Mouse (Mus musculus) urinary bladder, postnatal 36 days (tissue): ENCODE results near the gene Slc32a1.
A peak's percentile ranks its signal among the peaks of the same experiment; 100 is the strongest.

Experiments
- DNase-seq, 2 experiments: peaks; one replicate each; pipeline ENCODE4 v3.0.0; 2022; ENCODE audit warnings: low spot score in 2 of 2, mixed read lengths in 1 of 2

The Slc32a1 gene

DNA sequence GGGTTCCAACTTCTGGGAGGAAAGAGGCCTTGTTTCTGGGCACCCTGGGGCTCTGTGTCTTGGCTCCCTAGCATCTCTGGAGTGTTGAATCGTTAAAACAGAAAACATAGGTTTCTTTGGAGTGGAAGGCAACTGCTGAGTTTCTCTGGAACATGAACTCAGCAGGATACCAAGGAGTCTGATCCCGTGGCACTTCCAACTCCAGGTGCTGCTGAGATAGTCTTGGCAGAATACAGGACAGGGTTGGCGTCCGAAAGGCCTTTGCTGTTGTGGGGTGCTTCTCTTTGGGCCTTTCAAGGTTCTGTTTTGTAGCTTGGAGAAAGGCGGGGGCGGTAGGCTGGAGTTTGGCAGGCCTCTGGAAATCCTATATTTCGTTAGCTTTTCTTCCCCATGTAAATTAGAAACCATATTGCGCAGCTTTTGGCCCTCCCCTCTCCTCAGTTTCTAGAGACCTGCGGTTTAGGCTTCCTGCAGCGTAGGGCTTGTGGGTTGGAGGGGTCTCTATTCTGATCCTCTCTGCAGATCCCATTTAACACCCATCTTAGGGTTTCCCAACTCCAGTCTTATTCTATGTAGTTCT lies 2.2 kb downstream of the Slc32a1 start:
- DNase-seq, result peak in 1 of 2 experiments; percentile 3

DNA sequence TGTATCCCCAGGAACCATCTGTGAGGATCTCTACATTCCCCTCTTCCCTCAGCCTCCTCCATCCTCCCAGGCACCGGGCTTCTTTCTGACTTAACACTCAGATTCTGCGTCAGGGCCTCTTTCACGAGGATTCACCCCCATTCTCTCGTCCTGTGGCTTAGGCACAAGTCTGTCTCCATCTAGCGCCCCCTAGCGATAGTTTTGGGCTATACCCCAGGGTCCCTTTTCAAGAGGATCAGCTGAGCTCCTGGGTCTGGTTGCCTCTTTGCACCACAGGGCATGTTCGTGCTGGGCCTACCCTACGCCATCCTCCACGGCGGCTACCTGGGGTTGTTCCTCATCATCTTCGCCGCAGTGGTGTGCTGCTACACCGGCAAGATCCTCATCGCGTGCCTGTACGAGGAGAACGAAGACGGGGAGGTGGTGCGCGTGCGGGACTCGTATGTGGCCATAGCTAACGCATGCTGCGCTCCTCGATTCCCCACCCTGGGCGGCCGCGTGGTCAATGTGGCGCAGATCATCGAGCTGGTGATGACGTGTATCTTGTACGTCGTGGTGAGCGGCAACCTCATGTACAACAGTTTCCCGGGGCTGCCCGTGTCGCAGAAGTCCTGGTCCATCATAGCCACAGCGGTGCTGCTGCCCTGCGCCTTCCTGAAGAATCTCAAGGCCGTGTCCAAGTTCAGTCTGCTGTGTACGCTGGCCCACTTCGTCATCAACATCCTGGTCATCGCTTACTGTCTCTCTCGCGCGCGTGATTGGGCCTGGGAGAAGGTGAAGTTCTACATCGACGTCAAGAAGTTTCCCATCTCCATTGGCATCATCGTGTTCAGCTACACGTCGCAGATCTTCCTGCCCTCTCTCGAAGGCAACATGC lies 3.2 kb downstream of the Slc32a1 start:
- DNase-seq, result no peak

DNA sequence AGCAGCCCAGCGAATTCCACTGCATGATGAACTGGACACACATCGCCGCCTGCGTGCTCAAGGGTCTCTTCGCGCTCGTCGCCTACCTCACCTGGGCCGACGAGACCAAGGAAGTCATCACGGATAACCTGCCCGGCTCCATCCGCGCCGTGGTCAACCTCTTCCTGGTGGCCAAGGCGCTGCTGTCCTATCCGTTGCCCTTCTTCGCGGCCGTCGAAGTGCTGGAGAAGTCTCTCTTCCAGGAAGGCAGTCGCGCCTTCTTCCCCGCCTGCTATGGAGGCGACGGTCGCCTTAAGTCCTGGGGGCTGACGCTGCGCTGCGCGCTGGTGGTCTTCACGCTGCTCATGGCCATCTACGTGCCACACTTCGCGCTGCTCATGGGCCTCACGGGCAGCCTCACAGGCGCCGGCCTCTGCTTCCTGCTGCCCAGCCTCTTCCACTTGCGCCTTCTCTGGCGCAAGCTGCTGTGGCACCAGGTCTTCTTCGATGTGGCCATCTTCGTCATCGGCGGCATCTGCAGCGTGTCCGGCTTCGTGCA lies 3.9 kb downstream of the Slc32a1 start:
- no peak for DNase-seq

DNA sequence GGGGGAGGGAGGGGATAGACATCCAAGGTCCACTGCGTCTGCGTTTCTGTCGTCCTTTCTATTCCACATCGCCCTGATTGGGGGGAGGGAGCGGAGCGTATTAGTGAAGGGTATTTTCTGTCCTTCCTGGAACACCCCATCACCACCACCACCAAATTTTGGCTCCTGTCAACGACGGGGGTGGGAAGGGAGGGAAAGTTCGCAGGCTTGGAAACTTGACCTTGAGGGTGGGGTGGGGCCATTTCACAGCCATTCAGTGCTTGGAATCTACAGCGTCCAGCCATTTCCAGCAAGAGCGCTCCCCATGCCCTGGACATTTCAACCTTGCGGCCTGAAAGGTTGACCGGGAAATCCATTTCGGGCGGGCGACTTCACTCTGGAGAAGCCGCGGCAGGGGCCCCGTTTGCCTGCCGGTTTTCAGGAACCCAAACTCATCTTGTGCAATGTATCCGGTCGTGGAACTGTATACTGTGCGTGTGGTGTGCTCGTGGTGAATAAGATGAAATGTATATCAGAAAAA lies 4.7 kb downstream of the Slc32a1 start:
- no peak for DNase-seq

DNA sequence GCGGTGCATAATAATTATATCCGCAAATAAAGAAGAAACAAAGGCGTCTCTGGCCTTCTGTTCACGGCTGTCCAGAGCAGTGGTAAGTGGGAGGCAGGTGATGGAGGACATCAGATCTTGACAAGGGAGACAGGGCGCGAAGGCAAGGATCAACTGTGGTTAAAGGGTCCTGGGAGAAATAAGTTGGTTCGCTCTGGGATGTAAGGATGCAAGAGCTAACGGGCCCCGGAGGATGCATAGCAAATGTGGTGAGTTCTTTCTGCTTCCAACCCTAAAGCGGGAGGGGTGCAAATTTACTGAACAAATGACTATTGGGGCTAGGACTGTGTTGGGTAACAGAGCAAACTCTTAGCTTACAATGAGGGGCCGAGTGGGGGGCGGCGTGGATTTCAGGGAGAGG lies 5.1 kb downstream of the Slc32a1 start:
- DNase-seq, result no peak

DNA sequence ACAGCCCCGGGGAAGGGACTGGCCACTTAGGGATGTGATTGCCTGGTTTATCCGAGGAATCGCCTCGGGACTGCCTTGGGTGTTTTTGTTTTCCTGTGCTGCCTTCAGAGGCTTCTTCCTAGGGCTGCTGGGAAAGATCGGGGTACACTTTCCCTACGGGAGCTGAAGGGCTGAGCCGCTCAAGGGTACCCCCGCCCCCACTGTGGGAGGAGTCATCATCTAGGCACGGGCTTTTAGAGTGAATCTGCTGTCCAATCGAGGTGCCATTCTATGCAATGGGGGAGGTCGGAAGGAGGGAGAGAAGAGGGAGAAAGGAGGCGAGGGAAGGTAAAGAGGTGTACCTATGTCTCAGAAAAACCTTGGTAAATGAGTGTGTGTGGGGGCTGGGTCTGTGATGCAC lies 5.7 kb downstream of the Slc32a1 start:
- no peak for DNase-seq

DNA sequence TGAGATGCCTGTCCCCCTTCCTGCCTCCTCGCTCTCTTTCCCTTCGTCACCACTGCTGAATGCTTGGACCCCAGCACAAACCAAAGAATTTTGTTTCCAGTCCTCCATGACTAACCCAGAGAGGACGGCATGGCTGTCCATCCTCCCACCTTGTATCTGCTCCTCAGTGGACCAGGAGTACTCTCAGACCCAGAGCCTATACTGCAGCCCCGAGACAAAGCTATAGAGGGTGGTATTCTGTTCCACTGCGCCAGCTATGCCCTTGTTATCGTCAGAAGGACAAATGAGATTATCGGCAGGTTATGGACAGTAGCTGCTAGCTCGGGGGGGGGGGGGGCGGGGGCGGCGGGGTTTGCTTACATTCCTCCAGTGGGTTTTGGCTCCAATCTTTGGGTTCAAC lies 6.2 kb downstream of the Slc32a1 start:
- no peak for DNase-seq

DNA sequence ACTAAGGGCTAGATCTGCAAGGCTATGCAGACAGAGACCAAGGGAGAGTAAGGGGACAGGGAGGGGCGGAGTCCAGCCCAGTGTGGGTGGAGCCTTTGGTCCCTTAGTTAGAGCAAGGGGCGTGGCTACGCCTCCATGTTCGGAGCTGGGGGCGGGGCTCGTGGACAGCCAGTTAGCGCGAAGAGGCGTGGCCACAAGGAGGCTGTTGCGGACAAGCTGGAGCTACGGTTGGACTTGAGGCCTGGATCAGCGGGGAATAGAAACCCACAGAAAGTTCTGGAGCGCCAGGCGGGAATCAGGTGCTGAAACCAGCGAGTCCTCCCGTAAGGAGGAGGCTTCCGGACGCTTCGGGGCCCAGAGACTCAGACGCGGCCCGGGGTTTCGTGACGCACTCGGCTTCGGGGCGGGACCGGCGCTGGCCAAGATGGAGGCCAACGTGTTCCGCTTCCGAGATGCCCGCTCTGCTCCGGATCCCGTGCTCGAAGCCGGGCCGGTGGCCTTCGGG lies 14.2 kb downstream of the Slc32a1 start, which contains the start of gene Actr5:
Actr5 (plus strand) TSS at position 171 of the 505 bp plus-strand sequence.
- DNase-seq, result peak; percentile 88 to 91

DNA sequence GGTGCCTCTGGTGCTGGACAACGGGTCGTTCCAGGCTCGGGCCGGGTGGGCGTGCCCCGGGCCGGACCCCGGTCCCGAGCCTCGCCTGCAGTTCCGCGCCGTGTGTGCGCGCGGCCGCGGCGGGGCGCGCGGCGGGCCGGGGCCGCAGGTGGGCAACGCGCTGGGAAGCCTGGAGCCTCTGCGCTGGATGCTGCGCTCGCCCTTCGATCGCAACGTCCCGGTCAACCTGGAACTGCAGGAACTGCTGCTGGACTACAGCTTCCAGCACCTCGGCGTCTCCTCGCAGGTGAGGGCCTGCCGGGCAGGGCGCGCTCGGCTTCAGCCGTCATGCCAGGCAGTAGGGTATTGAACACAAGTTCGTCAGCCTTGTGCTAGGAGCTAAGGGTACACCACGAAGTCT lies 14.7 kb downstream of the Slc32a1 start:
- peak; percentile 18 to 21 for DNase-seq

DNA sequence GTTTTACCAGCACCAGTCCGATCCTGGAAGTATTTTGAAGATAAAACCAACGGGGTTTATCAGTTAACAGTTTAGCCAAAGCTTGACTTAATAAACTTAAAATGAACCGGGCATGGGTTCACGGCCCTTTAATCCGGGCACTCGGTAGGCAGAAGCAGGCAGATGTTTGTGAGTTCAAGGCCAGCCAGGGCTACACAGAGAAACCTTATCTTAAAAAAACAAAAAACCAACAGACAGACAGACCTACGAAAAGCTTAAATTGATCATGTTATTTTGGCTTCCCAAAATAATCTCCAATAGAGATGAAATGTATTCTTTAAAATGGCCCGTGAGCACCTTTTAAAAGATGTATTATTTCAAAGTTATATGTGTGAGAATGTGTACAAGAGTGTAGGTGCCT lies 15.1 kb downstream of the Slc32a1 start:
- no peak for DNase-seq

DNA sequence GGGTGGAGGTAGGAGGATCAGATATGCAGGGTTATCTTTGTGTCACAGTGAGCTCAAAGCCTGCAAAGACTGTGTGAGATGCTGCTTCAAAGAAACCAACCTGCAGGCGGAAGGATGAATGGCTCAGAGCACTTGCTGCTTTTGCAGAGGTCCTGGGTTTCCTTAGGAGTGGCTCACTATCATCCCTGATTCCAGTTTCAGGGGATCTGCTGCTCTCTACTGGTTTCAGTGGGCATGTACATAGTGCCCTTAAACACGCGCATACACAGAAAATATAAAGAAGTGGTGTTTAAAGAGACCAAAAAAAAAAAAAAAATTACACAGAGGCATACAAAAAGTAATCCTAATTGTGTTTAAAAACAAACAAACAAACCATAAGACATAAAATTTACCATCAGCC lies 18.3 kb downstream of the Slc32a1 start:
- no peak for DNase-seq

DNA sequence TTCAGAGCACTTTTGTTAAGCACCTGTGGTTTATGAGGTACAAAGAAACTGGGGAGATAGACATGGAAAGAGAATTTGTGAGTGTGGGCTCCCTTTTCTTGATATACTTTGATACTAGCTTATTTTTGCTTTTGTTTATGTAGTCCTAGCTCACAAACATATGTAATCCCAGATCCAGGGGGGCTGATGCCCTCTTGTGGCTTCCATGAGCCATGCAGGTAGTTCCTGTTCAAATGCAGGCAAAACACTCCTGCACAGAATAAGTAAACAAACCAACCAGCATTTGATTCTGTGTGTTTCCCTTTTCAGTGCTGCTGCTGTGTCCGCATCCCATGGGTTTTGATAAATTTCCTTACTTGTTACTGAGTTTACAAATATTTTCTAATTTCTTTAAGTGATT lies 18.8 kb downstream of the Slc32a1 start:
- DNase-seq, result no peak

DNA sequence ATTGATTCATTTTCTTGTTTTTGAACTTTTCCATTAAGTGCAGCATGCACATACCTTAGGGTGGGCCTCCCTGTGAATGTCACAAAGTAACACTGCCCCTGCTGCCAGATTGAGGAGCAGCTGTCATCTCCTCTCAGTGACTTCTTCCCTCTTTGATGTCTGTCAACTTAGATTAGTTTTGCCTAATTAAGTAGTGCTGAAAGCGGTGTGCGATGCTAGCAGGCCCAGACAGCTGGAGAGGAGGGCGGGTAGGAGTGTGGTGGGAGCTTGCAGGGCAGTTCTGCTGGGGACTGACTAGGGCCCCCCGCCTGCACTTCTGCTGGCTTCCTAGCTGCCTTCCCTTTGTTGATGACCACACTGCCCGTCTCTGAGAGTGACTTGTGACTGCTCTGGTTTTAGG lies 21.3 kb downstream of the Slc32a1 start:
- DNase-seq, result no peak

DNA sequence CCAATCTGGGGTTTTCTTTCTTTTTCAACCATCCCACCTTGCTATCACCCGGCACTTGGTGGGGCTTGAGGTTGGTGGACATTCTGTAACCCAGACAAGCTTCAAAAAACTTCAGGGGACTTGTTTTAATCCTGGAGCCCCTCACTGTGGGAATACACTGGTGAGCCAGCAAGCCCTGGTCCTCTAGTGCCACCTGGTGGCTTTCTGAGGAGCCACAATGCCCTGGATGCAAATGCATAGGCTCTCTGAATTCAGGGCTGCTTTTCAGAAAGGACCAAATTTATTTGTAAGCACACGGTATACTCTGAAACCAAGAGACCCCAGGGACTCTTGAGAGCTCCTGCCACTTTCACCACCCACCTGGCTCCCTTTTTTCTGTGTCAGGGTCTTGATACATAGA lies 31.3 kb downstream of the Slc32a1 start:
- DNase-seq, result peak; percentile 30 to 38

DNA sequence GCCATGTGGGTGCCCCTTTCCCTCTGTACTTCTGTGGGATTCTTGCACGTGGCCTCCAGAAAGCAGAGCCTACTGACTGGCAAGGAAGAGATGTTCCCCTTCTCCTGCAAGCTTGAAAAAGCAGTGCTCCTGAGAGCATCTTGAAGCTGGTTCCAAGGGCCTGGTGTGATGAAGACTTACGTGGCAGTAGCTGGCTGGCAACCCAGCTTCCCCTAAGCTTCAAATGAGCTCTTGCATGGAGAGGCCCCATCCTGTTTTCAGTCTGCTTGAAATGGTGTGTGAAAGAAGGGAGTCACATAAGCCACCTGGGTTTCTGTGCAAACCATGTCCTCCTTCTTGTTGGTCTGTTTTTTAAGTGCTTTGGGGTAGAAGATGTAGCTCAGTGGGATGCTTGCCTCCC lies 32.0 kb downstream of the Slc32a1 start:
- no peak for DNase-seq

DNA sequence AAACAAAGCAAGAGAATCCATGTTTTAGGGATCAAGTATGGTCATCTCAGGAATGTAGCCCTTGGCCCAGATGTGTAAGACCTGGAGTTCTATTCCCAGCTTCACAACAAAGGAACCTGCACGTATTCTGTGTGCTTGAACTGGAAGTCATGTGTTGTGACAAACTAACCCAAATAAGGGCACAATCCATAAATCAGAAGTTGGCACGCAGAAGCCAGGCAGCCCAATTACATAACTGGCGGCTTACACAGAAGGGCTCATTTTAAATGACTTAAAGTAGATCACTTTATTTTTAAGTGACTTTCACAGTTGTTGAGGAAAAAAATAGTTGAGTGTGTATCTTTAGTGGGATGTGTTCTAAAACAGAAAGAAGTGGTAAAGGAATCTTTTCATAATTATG lies 33.2 kb downstream of the Slc32a1 start:
- no peak for DNase-seq

DNA sequence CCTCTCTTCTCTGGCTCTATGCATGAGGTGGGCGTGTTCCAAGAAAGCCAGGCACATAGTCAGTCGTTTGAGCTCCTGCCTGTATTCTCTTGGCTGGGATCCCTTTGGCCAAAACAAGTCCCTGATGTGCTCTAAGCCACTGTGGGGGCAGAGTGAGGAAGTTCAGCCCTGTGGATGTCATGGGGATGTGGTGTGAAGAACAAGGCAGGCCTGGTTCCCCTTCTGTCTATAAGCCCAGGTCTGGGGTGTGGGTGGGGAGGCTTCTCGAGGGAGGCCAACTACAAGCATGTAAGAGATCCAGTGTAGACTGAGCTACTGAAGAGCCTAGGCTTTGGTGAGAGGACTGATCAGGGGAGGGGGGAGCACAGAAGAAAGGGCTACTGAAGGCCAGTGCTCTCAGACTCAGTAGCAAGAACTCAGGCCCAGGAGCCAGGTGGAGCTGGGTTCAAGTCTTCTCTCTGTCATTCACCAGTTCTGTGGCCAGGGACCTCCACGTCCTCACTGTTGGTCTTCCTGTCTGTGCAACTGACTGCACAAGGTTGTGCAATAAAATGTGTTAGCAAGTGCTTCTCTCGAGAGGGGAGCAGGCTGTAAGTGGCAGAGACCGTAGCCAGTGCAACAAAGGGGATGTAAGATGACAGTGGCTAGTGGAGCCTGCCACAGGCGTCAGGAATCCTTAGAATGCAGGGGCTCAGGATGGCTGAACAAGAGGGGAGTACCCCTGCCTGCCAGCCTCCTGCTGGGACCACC lies 40.8 kb downstream of the Slc32a1 start:
- DNase-seq, result no peak

DNA sequence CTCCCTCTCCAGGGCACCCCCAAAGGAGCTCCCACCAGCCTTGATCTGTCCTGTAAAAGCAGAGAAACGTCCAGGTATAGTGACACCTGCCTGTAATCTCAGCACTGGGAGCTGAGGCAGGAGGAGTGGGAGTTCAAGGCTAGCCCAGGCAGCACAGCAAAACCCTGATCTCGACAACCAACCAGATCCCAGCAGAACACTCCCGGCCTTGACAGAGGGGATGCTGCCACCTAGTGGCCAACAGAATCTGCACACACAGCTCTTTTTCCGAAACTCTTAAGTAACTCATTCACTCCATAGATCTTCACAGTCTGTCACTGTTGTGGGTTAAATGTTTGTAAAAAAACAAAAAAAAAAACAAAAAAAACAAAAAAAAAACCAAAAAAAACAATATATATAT lies 42.4 kb downstream of the Slc32a1 start:
- DNase-seq, result peak; percentile 44 to 53

DNA sequence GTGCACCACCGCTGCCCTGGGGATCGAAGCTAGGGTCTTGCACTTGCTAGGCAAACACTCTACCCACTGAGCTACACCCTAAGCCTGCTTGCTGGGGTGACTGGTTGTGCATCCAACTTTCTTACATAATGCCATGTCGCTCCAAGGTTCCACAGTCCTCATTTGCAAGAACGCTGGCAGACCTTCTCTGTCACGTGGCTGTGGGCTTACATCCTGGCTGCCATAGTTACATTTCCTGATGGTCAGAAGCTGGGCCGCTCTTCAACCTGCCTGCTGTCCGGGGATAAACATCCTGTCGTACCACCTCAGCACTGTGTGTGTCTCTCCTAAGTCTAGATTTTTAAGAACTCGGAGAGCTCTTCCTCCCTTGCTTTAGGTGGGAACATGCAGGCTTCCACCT lies 44.1 kb downstream of the Slc32a1 start:
- peak in 1 of 2 experiments; percentile 4 for DNase-seq

DNA sequence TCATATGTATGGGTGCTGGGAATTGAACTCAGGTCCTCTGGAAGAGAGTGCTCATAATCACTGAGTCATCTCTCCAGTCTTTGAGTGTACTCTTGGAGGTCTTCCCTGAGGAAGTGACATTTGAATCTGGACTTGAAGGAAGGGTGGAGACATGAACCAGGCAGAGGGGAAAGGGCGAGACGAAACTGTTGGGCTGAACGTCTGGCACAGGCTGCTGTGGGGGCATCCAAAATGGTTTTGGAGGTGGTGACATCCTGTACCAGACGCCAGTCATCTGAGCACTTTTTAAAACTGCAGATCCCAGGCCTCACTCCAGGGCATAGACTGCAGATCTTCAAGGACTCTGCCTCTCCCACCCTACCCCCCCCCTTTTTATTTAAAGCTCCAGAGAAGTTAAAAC lies 45.2 kb downstream of the Slc32a1 start:
- DNase-seq, result no peak

DNA sequence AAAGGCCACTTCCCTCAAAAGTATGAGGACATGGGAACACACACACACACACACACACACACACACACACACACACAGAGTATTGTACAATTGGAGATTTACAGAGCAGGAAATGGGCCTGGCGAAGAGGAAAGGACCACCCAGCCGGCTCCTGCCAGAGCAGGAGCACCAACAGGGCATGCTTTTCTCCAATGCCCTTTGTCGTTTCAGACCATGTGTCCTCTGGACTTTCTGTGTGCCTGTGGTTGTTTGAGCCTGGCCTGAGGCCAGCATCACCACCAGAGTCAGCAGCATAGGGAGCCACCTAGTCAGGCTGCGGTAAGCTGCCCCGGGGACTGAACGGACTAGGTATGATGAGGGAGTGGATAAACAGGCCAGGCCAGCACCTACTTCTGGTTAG lies 48.3 kb downstream of the Slc32a1 start:
- peak in 1 of 2 experiments; percentile 7 for DNase-seq

DNA sequence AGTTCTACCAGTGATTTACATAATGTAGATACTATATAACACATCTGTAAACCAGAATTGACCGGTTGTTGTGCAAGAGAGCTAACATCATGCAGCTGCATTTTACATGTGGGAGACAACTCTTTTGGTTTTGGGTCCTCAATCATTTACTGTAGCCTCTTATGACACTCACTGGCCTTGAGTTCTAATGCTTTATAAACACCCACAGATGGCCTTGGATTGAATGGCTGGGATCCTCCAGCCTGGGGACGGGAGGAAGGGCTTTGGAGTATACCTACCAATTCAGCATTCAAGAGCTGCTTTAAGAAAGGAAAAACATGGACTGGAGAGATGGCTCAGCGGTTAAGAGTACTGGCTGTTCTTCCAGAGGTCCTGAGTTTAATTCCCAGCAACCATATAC lies 48.8 kb downstream of the Slc32a1 start:
- no peak for DNase-seq
